Mouse (Mus musculus): ENCODE results near the gene Tufm. TPM values are rescaled to one million over a fixed set of nuclear protein-coding genes. Genes with fewer than 3 reads are reported as not detected.
A peak's percentile ranks its signal among the peaks of the same experiment; 100 is the strongest.
"Not testable (repeated sequence)": the region's sequence is repeated elsewhere in the genome, so short reads cannot be mapped to it uniquely, and the experiment has no call there.

Gene Tufm
- polyA plus RNA-seq, 1 experiment from 2014 or later = 167 TPM

GRCm38 (mm10) chr7:126474993-126475581 lies 12.1 kb upstream of the Tufm start, which contains the start of gene Sh2b1:
Gene Sh2b1, minus strand, starts transcription at chr7:126475424.
- H3K36me3 ChIP-seq (ENCODE audit: control insufficient read depth, insufficient read depth, low read length) = peaks cover 12% of the 10 kb centered on the region
- peaks cover 13% of the 10 kb centered on the region for H3K4me1 ChIP-seq (ENCODE audit: control insufficient read depth, insufficient read depth, low read length)
- H3K9me3 ChIP-seq (ENCODE audit: control insufficient read depth, low read length) = no peaks in the 10 kb centered on the region
- peak within 1 kb of the TSS; percentile 95 for H3K4me3 ChIP-seq (ENCODE audit: low read depth, low read length)
- under 1% methylated on average over 49 of the region's 53 CpGs for WGBS
- DNase-seq (ENCODE audit: low spot score) (peak; percentile 96), ATAC-seq (ENCODE audit: insufficient read depth, low FRiP score, low TSS enrichment) (peak; percentile 94)
- H3K9ac ChIP-seq (ENCODE audit: low read length) = peak within 1 kb of the TSS; percentile 94
- H3K27ac ChIP-seq (ENCODE audit: low read depth, low read length) = peak within 1 kb of the TSS; percentile 94
- no peaks in the 10 kb centered on the region for H3K27me3 ChIP-seq (ENCODE audit: control insufficient read depth, insufficient read depth, low read length)
- H3K4me2 ChIP-seq (ENCODE audit: low read depth) = peak within 1 kb of the TSS; percentile 94

GRCm38 (mm10) chr7:126481699-126482098 lies 5.5 kb upstream of the Tufm start:
- H3K36me3 ChIP-seq (ENCODE audit: control insufficient read depth, insufficient read depth, low read length) = no peaks in the 10 kb centered on the region
- H3K27ac ChIP-seq (ENCODE audit: low read depth, low read length) = no peak overlapping the region
- H3K9ac ChIP-seq (ENCODE audit: low read length) = no peak overlapping the region
- H3K4me2 ChIP-seq (ENCODE audit: low read depth) = no peak overlapping the region
- ATAC-seq (ENCODE audit: insufficient read depth, low FRiP score, low TSS enrichment) = no peak
- H3K27me3 ChIP-seq (ENCODE audit: control insufficient read depth, insufficient read depth, low read length) = no peaks in the 10 kb centered on the region
- no peaks in the 10 kb centered on the region for H3K9me3 ChIP-seq (ENCODE audit: control insufficient read depth, low read length)
- 0 out of 2 replicates have a peak, but pooled peaks cover 2% of the 10 kb centered on the region for H3K4me1 ChIP-seq (ENCODE audit: control insufficient read depth, insufficient read depth, low read length)
- DNase-seq (ENCODE audit: low spot score) = no peak
- 19% methylated on average over 5 of the region's 5 CpGs for WGBS
- H3K4me3 ChIP-seq (ENCODE audit: low read depth, low read length) = no peak overlapping the region

- Histone ChIP-seq H3K9me3 (ENCODE audit: control insufficient read depth, low read length) (no peaks in the 10 kb centered on the region), H3K27ac (ENCODE audit: low read depth, low read length) (0 out of 2 replicates have a peak overlapping the region, but pooled peaks have one; percentile 49), H3K4me2 (ENCODE audit: low read depth) (peak overlapping the region; percentile 41)
These were observed 4.7 kb upstream of the Tufm start for GRCm38 (mm10) chr7:126482392-126482871.

GRCm38 (mm10) chr7:126487617-126488385 lies 640 bp downstream of the Tufm start:
- ATAC-seq (ENCODE audit: insufficient read depth, low FRiP score, low TSS enrichment) = peak; percentile 16; the same call in 1 of the 2 replicates
- WGBS = 23% methylated on average over 20 of the region's 25 CpGs
- not testable (repeated sequence) for H3K27ac ChIP-seq (ENCODE audit: low read depth, low read length); H3K36me3 ChIP-seq (ENCODE audit: control insufficient read depth, insufficient read depth, low read length); H3K4me1 ChIP-seq (ENCODE audit: control insufficient read depth, insufficient read depth, low read length); DNase-seq (ENCODE audit: low spot score); H3K9me3 ChIP-seq (ENCODE audit: control insufficient read depth, low read length); H3K27me3 ChIP-seq (ENCODE audit: control insufficient read depth, insufficient read depth, low read length)
- H3K9ac ChIP-seq (ENCODE audit: low read length) = peak overlapping the region; percentile 53
- H3K4me3 ChIP-seq (ENCODE audit: low read depth, low read length) = peak overlapping the region; percentile 62
- peak overlapping the region; percentile 94 for H3K4me2 ChIP-seq (ENCODE audit: low read depth)

More at GRCm38 (mm10) chr7:126482392-126482871, 4.7 kb upstream of the Tufm start:
- Histone ChIP-seq H3K36me3 (ENCODE audit: control insufficient read depth, insufficient read depth, low read length) (no peaks in the 10 kb centered on the region), H3K9ac (ENCODE audit: low read length) (peak overlapping the region; percentile 41), H3K4me1 (ENCODE audit: control insufficient read depth, insufficient read depth, low read length) (0 out of 2 replicates have a peak, but pooled peaks cover 2% of the 10 kb centered on the region), H3K4me3 (ENCODE audit: low read depth, low read length) (peak overlapping the region; percentile 15; the same call in 1 of the 2 replicates), H3K27me3 (ENCODE audit: control insufficient read depth, insufficient read depth, low read length) (no peaks in the 10 kb centered on the region)
- DNase-seq (ENCODE audit: low spot score) (peak; percentile 67), ATAC-seq (ENCODE audit: insufficient read depth, low FRiP score, low TSS enrichment) (peak; percentile 64; the same call in 1 of the 2 replicates)
- under 1% methylated on average over 22 of the region's 23 CpGs for WGBS

GRCm38 (mm10) chr7:126491005-126491404 lies 3.8 kb downstream of the Tufm start:
- Histone ChIP-seq H3K27me3 (ENCODE audit: control insufficient read depth, insufficient read depth, low read length) (no peaks in the 10 kb centered on the region), H3K4me3 (ENCODE audit: low read depth, low read length) (no peak overlapping the region), H3K9me3 (ENCODE audit: control insufficient read depth, low read length) (no peaks in the 10 kb centered on the region), H3K4me1 (ENCODE audit: control insufficient read depth, insufficient read depth, low read length) (peaks cover 8% of the 10 kb centered on the region; the same call in 1 of the 2 replicates), H3K27ac (ENCODE audit: low read depth, low read length) (no peak overlapping the region), H3K4me2 (ENCODE audit: low read depth) (no peak overlapping the region), H3K36me3 (ENCODE audit: control insufficient read depth, insufficient read depth, low read length) (peaks cover 34% of the 10 kb centered on the region), H3K9ac (ENCODE audit: low read length) (no peak overlapping the region)
- 85% methylated on average over 1 of the region's 1 CpGs for WGBS
- no peak for DNase-seq (ENCODE audit: low spot score)
- no peak for ATAC-seq (ENCODE audit: insufficient read depth, low FRiP score, low TSS enrichment)

GRCm38 (mm10) chr7:126491973-126492372 lies 4.8 kb downstream of the Tufm start:
- peaks cover 6% of the 10 kb centered on the region; the same call in 1 of the 2 replicates for H3K4me1 ChIP-seq (ENCODE audit: control insufficient read depth, insufficient read depth, low read length)
- H3K9ac ChIP-seq (ENCODE audit: low read length) = no peak overlapping the region
- peaks cover 41% of the 10 kb centered on the region for H3K36me3 ChIP-seq (ENCODE audit: control insufficient read depth, insufficient read depth, low read length)
- no peak overlapping the region for H3K4me2 ChIP-seq (ENCODE audit: low read depth)
- 44% methylated on average over 11 of the region's 11 CpGs for WGBS
- no peaks in the 10 kb centered on the region for H3K27me3 ChIP-seq (ENCODE audit: control insufficient read depth, insufficient read depth, low read length)
- H3K27ac ChIP-seq (ENCODE audit: low read depth, low read length) = peak overlapping the region; percentile 27; the same call in 1 of the 2 replicates
- H3K9me3 ChIP-seq (ENCODE audit: control insufficient read depth, low read length) = no peaks in the 10 kb centered on the region
- H3K4me3 ChIP-seq (ENCODE audit: low read depth, low read length) = no peak overlapping the region
- no peak for DNase-seq (ENCODE audit: low spot score)
- ATAC-seq (ENCODE audit: insufficient read depth, low FRiP score, low TSS enrichment) = no peak

GRCm38 (mm10) chr7:126494120-126494519 lies 7.0 kb downstream of the Tufm start:
- ATAC-seq (ENCODE audit: insufficient read depth, low FRiP score, low TSS enrichment) (no peak), DNase-seq (ENCODE audit: low spot score) (no peak)
- H3K36me3 ChIP-seq (ENCODE audit: control insufficient read depth, insufficient read depth, low read length) = peaks cover 57% of the 10 kb centered on the region
- H3K27ac ChIP-seq (ENCODE audit: low read depth, low read length) = no peak overlapping the region
- no peak overlapping the region for H3K9ac ChIP-seq (ENCODE audit: low read length)
- H3K4me3 ChIP-seq (ENCODE audit: low read depth, low read length) = no peak overlapping the region
- H3K4me1 ChIP-seq (ENCODE audit: control insufficient read depth, insufficient read depth, low read length) = no peaks in the 10 kb centered on the region
- 89% methylated on average over 6 of the region's 6 CpGs for WGBS
- no peak overlapping the region for H3K4me2 ChIP-seq (ENCODE audit: low read depth)
- no peaks in the 10 kb centered on the region for H3K9me3 ChIP-seq (ENCODE audit: control insufficient read depth, low read length)
- H3K27me3 ChIP-seq (ENCODE audit: control insufficient read depth, insufficient read depth, low read length) = no peaks in the 10 kb centered on the region

GRCm38 (mm10) chr7:126496475-126496874 lies 9.3 kb downstream of the Tufm start:
- Histone ChIP-seq H3K4me2 (ENCODE audit: low read depth) (no peak overlapping the region), H3K4me1 (ENCODE audit: control insufficient read depth, insufficient read depth, low read length) (peaks cover 6% of the 10 kb centered on the region), H3K27me3 (ENCODE audit: control insufficient read depth, insufficient read depth, low read length) (no peaks in the 10 kb centered on the region), H3K4me3 (ENCODE audit: low read depth, low read length) (no peak overlapping the region), H3K9me3 (ENCODE audit: control insufficient read depth, low read length) (no peaks in the 10 kb centered on the region), H3K27ac (ENCODE audit: low read depth, low read length) (no peak overlapping the region), H3K9ac (ENCODE audit: low read length) (no peak overlapping the region), H3K36me3 (ENCODE audit: control insufficient read depth, insufficient read depth, low read length) (peaks cover 64% of the 10 kb centered on the region)
- WGBS = 84% methylated on average over 5 of the region's 5 CpGs
- ATAC-seq (ENCODE audit: insufficient read depth, low FRiP score, low TSS enrichment) (no peak), DNase-seq (ENCODE audit: low spot score) (no peak)
